Mouse (Mus musculus) lung, adult 2 months (tissue): ENCODE measurements around the gene Kif21b. TPM values are rescaled to one million over a fixed set of nuclear protein-coding genes. Genes with fewer than 3 reads are reported as not detected.

Source experiments
- DNase-seq: peaks from one replicate; pipeline ENCODE4 v3.0.0; 2022
- H3K4me1 ChIP-seq: fragments of 200-500 bp; 2 replicates; pipeline ENCODE4 v1.6.1; 2011; ENCODE audit warnings: low read length; ENCODE audit not compliant: control insufficient read depth, insufficient read depth
- H3K4me3 ChIP-seq: fragments of 200-500 bp; replicated peaks from 2 replicates; pipeline ENCODE3; 2011; ENCODE audit warnings: low read depth, mild to moderate bottlenecking, control low read depth, low read length; ENCODE audit errors: extremely low read depth
- CTCF ChIP-seq: fragments of 200-500 bp; IDR thresholded peaks from 2 replicates; pipeline ENCODE4 v1.5.1; 2011; ENCODE audit warnings: mild to moderate bottlenecking, low read length, control low read depth; ENCODE audit not compliant: insufficient read depth
- POLR2A ChIP-seq: fragments of 200-500 bp; IDR thresholded peaks from 2 replicates; pipeline ENCODE4 v1.6.1; 2011; ENCODE audit warnings: low read depth, mild to moderate bottlenecking, control low read depth, low read length, borderline replicate concordance; ENCODE audit errors: extremely low read depth
- WGBS: fragments of 180-500 bp; shearing (Covaris S2); methylation state at CpG from one replicate; pipeline ENCODE4 v1.1.7; 2018; 5-methylcytosine and 5-hydroxymethylcytosine counted together
- polyA plus RNA-seq: library from polyadenylated mRNA; depleted of rRNA; stranded (reverse); fragments of >200 nt; gene quantifications from 2 replicates; pipeline ENCODE4 v1.2.3, GENCODE M21; 2012; rRNA removed

The Kif21b gene
- 12.1 and 14.4 TPM in 2 replicates for polyA plus RNA-seq

DNA sequence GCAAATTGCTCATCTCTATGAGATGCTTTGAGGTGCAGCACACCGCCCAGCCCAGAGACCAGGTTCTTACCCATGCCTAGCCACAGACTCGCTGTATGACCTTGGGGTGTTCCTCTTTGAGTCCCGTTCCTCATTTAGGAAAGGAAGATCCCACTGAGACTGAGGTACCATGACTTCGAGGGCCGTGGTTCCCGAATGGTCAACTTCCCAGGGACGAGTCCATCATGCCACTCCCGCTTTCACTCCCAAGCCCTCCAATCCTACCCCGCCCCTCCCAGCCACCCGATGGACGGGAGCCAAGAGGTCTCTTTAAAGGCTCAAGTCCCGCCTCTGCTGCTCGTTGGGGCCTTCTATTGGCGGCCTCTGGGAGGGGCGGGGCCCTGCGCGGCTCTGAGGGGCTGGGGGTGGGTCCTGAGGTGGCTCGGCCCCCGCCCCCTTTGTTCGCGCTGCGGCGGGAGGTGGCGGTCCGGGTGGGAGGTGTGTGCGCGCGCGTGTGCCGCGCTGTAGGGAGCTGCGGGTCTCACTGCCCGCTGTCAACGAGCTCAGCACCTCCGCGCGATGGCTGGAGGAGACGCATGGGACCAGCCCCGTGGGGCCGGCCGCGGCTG lies at the start of gene Kif21b:
TSS of gene Kif21b (plus strand) at position 439 of the 608 bp plus-strand sequence.
- WGBS = 2% methylated on average over 42 of the region's 42 CpGs

DNA sequence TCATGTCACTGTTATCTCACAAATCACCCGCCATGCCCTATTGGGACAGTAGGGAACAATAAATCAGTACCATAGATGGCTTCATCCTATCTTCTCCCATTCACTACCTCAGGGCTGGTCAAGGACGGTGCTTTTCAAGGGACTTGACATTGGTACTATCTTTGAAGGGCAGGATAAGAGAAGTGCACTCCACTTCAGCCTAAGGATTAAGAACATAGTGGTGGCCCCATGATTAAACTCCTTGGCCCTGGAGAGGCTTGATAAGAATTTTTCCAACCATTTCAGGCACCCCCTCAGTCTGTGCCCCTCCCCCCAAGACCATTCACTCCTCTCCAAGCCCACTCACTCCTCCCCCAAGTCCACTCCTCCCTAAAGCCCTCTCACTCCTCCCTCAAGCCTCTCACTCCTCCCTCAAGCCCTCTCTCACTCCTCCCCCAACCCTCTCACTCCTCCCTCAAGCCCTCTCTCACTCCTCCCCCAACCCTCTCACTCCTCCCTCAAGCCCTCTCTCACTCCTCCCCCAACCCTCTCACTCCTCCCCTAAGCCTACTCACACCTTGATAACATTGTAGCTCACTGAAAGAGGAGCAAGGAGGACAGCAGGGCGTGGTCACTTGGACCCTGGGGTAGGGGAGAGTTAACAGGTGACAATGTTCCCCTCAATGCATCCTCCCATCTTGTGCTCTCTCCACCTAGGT lies 45.1 kb upstream of the Kif21b start:
- no peak overlapping the region for H3K4me3 ChIP-seq
- 61% methylated on average over 3 of the region's 3 CpGs for WGBS
- TF ChIP-seq CTCF (no peak), POLR2A (no peak)
- DNase-seq = no peak
- no peaks in the 10 kb centered on the region for H3K4me1 ChIP-seq

More for the DNA sequence above, at the start of gene Kif21b:
- peak; percentile 43; the same call in 1 of the 2 replicates for TF ChIP-seq POLR2A
- no peak for TF ChIP-seq CTCF
- DNase-seq = peak; percentile 82
- peak within 1 kb of the TSS; percentile 59 for H3K4me3 ChIP-seq
- H3K4me1 ChIP-seq = peaks cover 37% of the 10 kb centered on the region

DNA sequence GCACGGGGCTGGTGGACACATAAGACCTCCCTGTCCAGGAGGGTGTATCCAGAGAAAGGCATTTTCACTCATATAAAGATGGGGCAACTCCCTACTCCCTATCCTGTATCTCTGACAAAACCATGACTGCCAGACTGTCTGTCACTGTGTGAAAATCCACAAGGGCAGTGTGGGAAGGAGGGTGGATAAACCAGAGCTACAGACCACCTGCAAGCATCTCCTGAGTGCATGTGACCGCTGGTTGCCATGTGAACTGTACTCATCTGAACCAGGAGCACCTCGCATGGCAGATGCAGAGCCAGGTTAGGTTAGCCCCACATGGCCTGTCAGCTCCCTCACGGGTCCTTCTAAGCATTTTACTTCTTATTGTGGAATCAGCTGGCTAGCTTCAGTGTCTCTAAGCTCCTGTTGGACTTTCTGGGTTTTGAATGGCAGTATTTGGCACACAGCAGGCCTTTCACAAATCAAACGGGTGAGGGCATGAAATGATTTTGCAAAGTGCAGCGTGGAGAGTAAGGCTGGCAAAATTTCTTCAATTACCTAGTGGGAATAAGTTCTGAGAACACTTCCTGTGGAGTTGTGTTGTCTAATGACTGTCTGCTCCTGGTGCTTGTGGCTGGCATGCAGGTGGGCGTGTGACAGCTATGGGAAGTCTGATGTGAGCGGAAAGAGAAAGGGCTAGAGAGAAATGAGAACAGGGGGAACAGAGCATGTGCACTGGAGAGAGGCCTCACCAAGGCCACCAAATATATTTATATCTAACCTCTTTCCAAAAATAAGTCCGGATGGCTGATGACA lies 41.6 kb upstream of the Kif21b start:
- TF ChIP-seq CTCF (no peak), POLR2A (no peak)
- 71% methylated on average over 9 of the region's 9 CpGs for WGBS
- Histone ChIP-seq H3K4me3 (no peak overlapping the region), H3K4me1 (no peaks in the 10 kb centered on the region)
- no peak for DNase-seq

DNA sequence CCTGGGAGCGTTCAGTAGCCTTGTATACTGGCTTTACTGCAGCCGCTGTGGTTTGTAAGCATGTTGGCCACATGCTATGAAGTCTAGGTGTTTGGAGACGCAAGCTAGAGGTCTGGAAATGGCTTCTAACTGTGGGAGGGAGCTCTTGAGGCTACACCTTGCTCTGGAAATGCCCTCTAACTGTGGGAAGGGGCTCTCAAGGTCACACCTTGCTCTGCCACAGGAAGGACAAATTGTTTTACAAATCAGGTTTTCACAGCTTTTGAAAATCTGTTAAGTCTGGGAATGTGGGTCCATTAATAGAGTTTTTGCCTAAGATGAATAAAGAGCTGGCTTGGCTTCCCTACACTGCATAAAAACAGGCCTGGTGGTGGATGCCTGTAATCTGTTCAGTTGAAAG lies 37.5 kb upstream of the Kif21b start:
- DNase-seq = no peak
- Histone ChIP-seq H3K4me3 (no peak overlapping the region), H3K4me1 (no peaks in the 10 kb centered on the region)
- WGBS = 63% methylated on average over 3 of the region's 3 CpGs
- TF ChIP-seq CTCF (no peak), POLR2A (no peak)

DNA sequence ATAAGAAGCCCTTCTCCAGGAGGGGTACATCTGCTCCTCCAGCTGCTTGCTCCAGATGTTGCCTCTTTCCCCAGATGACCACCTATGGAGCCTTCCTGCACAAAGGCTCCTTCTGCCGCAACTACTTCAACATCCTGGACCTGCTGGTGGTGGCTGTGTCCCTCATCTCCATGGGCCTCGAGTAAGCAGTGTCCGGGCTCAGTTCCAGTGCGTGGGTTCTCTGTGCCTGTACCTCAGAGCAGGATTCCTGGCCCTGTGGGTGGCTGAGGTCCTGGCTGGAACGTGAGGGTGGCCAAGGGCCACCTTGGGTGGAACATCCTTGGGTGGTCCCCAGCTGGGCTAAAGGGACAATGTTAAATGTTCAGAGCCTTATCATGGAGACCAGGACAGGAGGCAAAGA lies 36.4 kb upstream of the Kif21b start:
- no peak for DNase-seq
- H3K4me1 ChIP-seq = no peaks in the 10 kb centered on the region
- TF ChIP-seq CTCF (no peak), POLR2A (no peak)
- no peak overlapping the region for H3K4me3 ChIP-seq
- 69% methylated on average over 5 of the region's 5 CpGs for WGBS

DNA sequence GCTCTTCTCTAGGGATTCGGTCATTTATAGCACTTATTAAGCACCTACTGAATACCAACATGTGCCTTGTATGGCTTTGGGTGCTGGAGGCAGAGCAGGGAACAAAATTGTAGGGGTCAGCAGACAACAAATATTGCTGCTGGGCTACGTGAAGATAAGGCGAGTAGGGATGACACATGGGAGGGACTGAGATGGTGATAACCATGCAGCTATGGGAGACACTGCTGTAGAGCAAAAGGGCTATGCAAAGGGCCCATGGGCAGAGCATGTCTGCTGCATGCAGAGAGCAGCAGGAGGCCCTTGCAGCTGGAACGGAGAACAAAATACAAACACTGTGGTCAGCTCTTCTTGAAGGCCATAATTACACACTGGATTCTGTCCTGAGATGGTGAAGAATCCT lies 29.1 kb upstream of the Kif21b start:
- no peaks in the 10 kb centered on the region for H3K4me1 ChIP-seq
- no peak for DNase-seq
- 61% methylated on average over 4 of the region's 4 CpGs for WGBS
- TF ChIP-seq POLR2A = no peak
- H3K4me3 ChIP-seq = no peak overlapping the region

DNA sequence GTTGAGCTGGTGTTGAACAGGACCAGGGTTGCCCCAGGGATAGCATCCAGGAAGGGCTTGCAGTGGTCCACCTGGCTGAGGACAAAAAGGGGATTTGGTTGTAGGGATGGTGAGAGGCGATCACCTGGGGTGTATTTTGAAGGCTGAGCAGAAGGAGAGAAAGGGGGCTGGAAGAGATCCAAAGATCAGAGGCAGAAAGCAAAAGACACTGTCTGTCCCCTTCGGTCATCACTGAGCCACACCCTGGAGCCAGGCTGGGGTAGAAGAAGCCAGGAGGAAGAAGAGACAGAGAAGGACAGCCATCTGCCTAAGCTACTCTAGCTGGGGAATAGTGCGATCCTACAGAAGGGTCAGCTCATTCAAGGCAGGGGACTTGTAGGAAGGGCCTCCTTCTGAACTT lies 28.6 kb upstream of the Kif21b start:
- 66% methylated on average over 3 of the region's 3 CpGs for WGBS
- no peak for TF ChIP-seq POLR2A
- TF ChIP-seq CTCF = no peak
- no peaks in the 10 kb centered on the region for H3K4me1 ChIP-seq
- no peak for DNase-seq
- no peak overlapping the region for H3K4me3 ChIP-seq

DNA sequence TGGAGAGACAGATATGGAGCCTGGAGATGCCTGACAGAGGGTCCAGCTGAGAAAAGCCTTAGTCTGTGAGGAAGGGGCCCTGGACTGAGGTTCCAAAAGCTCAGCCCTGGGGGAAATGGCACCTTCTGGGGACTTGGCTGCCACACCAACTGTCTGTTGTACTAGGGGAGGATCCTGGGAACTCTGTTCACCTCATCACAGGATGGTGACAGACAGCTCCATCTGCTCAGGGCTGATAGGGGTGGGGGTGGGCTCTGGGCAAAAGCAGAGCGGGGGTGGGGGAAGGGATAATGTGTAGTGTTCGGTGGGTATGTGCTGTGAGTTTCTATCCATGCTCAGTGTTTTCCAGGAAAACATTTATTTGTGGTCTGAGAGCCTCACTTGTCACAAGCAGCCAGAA lies 28.2 kb upstream of the Kif21b start:
- WGBS = 73% methylated on average over 2 of the region's 2 CpGs
- DNase-seq = no peak
- H3K4me3 ChIP-seq = no peak overlapping the region
- TF ChIP-seq POLR2A (no peak), CTCF (no peak)
- no peaks in the 10 kb centered on the region for H3K4me1 ChIP-seq

DNA sequence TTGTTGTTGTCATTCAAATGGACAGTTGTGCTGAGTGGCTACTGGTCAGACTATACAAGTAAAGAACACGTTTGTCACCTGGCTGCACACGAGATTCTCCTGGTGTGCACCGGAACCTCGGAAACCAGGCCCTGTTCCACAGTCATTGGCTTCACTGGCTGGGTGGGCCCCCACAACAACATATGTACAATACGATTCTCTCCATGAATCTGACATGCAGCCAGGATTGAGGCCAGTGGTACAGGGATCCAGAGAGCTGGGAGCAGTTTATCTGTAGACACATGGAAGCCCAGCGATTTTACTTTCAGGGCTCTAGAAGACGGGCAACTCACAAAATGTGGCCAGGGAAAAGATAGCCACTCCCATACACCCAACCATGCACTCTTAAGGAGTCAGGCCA lies 27.5 kb upstream of the Kif21b start:
- no peak for DNase-seq
- TF ChIP-seq POLR2A (no peak), CTCF (no peak)
- H3K4me1 ChIP-seq = no peaks in the 10 kb centered on the region
- H3K4me3 ChIP-seq = no peak overlapping the region
- WGBS = 84% methylated on average over 7 of the region's 7 CpGs
